Mouse (Mus musculus) ES-E14 (cell line): Measurements from ENCODE around the gene Dst. TPM values are rescaled to one million over a fixed set of nuclear protein-coding genes. Genes with fewer than 3 reads are reported as not detected.
"Not testable (repeated sequence)": the region's sequence is repeated elsewhere in the genome, so short reads cannot be mapped to it uniquely, and the experiment has no call there.

Experiments
- DNase-seq: peaks from one replicate; pipeline ENCODE4 v3.0.0-alpha.2; 2013; ENCODE audit warnings: low read depth, low spot score
- H3K27ac ChIP-seq: 2 replicates; pipeline ENCODE4 v1.5.1; 2012; ENCODE audit warnings: low read depth, mild to moderate bottlenecking, low read length, moderate library complexity, mixed read lengths; ENCODE audit not compliant: poor library complexity, insufficient read depth, severe bottlenecking
- H3K36me3 ChIP-seq: 2 replicates; pipeline ENCODE4 v1.6.1; 2012; ENCODE audit warnings: mild to moderate bottlenecking, low read length, moderate library complexity, mixed read lengths; ENCODE audit not compliant: control insufficient read depth, poor library complexity, insufficient read depth, severe bottlenecking
- H3K4me1 ChIP-seq, 2 experiments: fragments of 150-350 bp in 1 of 2; sonication (generic) in 1 of 2; 2 replicates each; pipeline ENCODE4 v1.6.1; 2012; ENCODE audit warnings: low read length in 2 of 2, mild to moderate bottlenecking in 1 of 2, mixed read lengths in 1 of 2; ENCODE audit not compliant: control insufficient read depth in 2 of 2, insufficient read depth in 2 of 2, poor library complexity in 1 of 2
- H3K4me3 ChIP-seq, 2 experiments: fragments of 150-350 bp in 1 of 2; sonication (generic) in 1 of 2; 2 replicates each; pipeline ENCODE4 v1.5.1; 2012; ENCODE audit warnings: low read length in 2 of 2, low read depth in 1 of 2, mild to moderate bottlenecking in 1 of 2, mixed read lengths in 1 of 2; ENCODE audit not compliant: insufficient read depth in 1 of 2, poor library complexity in 1 of 2, severe bottlenecking in 1 of 2
- H3K9ac ChIP-seq: 2 replicates; pipeline ENCODE4 v1.6.1; 2012; ENCODE audit warnings: low read depth, mild to moderate bottlenecking, low read length, mixed read lengths; ENCODE audit not compliant: poor library complexity, insufficient read depth, severe bottlenecking
- H3K9me3 ChIP-seq: fragments of 150-350 bp; sonication (generic); 2 replicates; pipeline ENCODE4 v1.6.1; 2012; ENCODE audit warnings: low read depth, mild to moderate bottlenecking, low read length; ENCODE audit not compliant: control insufficient read depth, insufficient read depth
- CHD2 ChIP-seq: IDR thresholded peaks from 2 replicates; pipeline ENCODE4 v1.6.1; 2014; ENCODE audit warnings: mild to moderate bottlenecking, low read depth, low read length, inconsistent platforms
- HCFC1 ChIP-seq: IDR thresholded peaks from 2 replicates; pipeline ENCODE4 v1.6.1; 2012; ENCODE audit warnings: low read length, inconsistent platforms, borderline replicate concordance; ENCODE audit not compliant: insufficient read depth
- MAFK ChIP-seq: IDR thresholded peaks from 2 replicates; pipeline ENCODE4 v1.6.1; 2014; ENCODE audit warnings: mild to moderate bottlenecking, low read depth, low read length, inconsistent platforms; ENCODE audit not compliant: insufficient read depth
- ZC3H11A ChIP-seq: IDR thresholded peaks from 2 replicates; pipeline ENCODE4 v1.6.1; 2012; ENCODE audit warnings: low read depth, mild to moderate bottlenecking, inconsistent platforms, low read length, borderline replicate concordance
- ZNF384 ChIP-seq: IDR thresholded peaks from 2 replicates; pipeline ENCODE4 v1.6.1; 2012; ENCODE audit warnings: low read depth, low read length, inconsistent platforms
- in situ Hi-C, 2 experiments: fragments of 600-800 bp; cut with MboI; formaldehyde crosslinking; loops; one replicate each; pipeline ENCODE4 v1.15.1; 2025; ENCODE audit warnings: low sequenced_read_pairs in 2 of 2, inconsistent platforms in 1 of 2; ENCODE audit not compliant: unreplicated experiment in 2 of 2
- total RNA-seq: library from RNA; depleted of rRNA; stranded (reverse); fragments of 300-350 nt; gene quantifications from 2 replicates; pipeline ENCODE4 v1.2.3, GENCODE M21; 2012

Dst gene
- total RNA-seq, 1 experiment = 186 TPM

DNA sequence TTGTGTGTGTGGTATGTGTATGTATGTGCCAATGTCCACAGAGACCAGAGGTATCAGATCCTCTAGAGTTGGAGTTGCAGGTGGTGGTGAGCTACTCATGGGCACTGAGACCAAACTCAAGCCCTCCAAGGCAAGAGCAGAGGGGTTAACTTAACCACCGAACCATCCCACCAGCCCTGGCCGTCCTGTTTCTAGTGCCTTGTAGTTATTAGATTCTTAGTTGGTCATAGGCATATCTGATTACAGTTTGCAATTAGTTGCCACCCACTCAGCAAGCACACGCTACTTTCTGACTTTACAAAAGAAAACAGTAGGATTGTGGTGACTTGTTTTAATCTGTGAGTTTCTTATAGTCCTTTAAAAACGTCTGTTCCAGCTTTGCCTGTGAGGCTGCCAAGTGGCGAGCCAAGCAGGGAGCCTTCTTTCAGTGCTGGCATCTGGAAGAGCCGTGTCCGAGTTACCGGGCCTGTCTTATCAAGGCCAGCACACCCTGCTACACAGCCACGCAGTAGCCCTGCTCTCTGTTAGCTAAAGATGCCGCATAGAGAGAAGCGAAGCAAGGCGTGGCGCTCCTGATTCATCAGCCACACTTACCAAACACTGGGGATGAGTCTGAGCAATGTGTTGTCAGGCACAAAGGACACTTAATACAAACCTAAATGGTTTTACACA, 392.4 kb downstream of the Dst start:
- no peak overlapping the region for H3K27ac ChIP-seq
- H3K4me3 ChIP-seq = no peak overlapping the region
- TF ChIP-seq ZC3H11A (no peak), CHD2 (no peak), MAFK (no peak), ZNF384 (no peak), HCFC1 (no peak)
- H3K36me3 ChIP-seq = peaks cover 37% of the 10 kb centered on the region
- H3K4me1 ChIP-seq = peaks cover 0 to 3% of the 10 kb centered on the region in 2 experiments; a peak in 1 of 4 replicates
- no peaks in the 10 kb centered on the region for H3K9me3 ChIP-seq
- in situ Hi-C loops = no loop called here
- H3K9ac ChIP-seq = no peak overlapping the region
- DNase-seq = no peak

DNA sequence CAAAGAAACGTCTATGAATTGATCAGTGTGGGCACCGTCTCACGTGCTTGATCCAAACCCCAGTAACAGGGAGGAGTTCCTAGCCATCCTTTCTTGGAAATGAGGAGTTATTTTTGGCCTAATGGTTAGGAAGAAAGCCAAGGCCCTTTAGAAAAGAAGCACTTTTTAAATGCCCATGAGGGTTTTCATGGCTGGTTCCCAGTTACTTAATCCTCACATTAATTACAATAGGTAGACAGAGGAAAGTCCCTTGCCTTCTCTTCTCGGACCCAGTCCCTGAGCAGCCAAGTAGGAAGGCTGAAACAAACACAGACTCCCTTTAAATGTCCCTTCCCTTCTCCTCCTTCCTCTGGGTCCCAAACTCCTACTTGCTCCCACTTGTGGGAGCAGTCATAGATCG, 396.2 kb downstream of the Dst start:
- DNase-seq = no peak
- H3K9me3 ChIP-seq = no peaks in the 10 kb centered on the region
- no peak overlapping the region for H3K27ac ChIP-seq
- in situ Hi-C loops = no loop called here
- no peak for TF ChIP-seq ZC3H11A
- peaks cover 0 to 3% of the 10 kb centered on the region in 2 experiments; a peak in 1 of 4 replicates for H3K4me1 ChIP-seq
- no peak overlapping the region for H3K4me3 ChIP-seq
- H3K36me3 ChIP-seq = peaks cover 40% of the 10 kb centered on the region
- no peak overlapping the region for H3K9ac ChIP-seq

DNA sequence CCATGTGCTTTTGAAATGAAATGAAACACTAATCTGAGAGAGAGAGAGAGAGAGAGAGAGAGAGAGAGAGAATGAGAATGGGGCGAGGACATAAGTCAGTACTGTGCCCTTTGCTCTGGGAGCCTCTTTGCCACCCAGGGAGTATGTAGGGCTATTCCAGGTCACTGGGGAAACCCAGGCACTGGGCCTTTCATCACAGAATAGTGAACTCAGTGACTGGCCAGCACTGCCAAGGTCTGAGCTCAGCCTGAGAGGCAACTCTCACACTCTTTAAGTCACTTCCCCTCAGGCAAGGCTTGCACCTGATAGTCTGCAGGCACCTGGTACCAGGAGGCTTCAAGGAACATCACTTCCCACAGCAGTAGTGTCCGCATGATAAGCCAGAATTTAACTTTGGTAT, 398.7 kb downstream of the Dst start:
- H3K27ac ChIP-seq = no peak overlapping the region
- H3K9ac ChIP-seq = no peak overlapping the region
- peaks cover 32% of the 10 kb centered on the region for H3K36me3 ChIP-seq
- TF ChIP-seq ZC3H11A (no peak), HCFC1 (no peak), CHD2 (no peak), ZNF384 (no peak), MAFK (no peak)
- H3K9me3 ChIP-seq = no peaks in the 10 kb centered on the region
- no peak overlapping the region for H3K4me3 ChIP-seq
- DNase-seq = no peak
- in situ Hi-C loops = no loop called here
- peaks cover 0 to 3% of the 10 kb centered on the region in 2 experiments; a peak in 1 of 4 replicates for H3K4me1 ChIP-seq

DNA sequence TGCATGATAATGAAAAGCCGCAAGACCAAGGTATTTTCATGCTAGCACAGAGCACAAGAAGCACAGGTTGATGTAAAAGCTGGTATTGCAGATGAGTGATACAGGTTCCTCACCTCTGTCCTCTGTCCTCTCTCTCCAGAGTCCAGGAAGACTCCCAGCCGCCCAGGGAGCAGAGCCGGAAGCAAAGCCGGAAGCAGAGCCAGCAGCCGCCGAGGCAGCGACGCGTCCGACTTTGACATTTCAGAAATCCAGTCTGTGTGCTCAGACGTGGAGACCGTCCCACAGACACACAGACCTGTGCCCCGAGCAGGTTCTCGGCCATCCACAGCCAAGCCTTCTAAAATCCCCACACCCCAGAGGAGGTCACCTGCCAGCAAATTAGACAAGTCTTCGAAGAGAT, 399.2 kb downstream of the Dst start:
- Histone ChIP-seq H3K27ac (no peak overlapping the region), H3K36me3 (peaks cover 29% of the 10 kb centered on the region), H3K4me3 (no peak overlapping the region), H3K9me3 (no peaks in the 10 kb centered on the region), H3K4me1 (peaks cover 0 to 3% of the 10 kb centered on the region in 2 experiments; a peak in 1 of 4 replicates), H3K9ac (no peak overlapping the region)
- DNase-seq = no peak
- no peak for TF ChIP-seq HCFC1
- TF ChIP-seq CHD2 = no peak
- TF ChIP-seq MAFK = no peak
- TF ChIP-seq ZC3H11A = no peak
- TF ChIP-seq ZNF384 = no peak
- in situ Hi-C loops = no loop called here

- H3K4me3 ChIP-seq, H3K27ac ChIP-seq, in situ Hi-C loops, DNase-seq, H3K9ac ChIP-seq, H3K4me1 ChIP-seq, H3K9me3 ChIP-seq: not testable (repeated sequence)
- peaks cover 21% of the 10 kb centered on the region for H3K36me3 ChIP-seq
These were observed 400.8 kb downstream of the Dst start for GRCm38 (mm10) chr1:34308841-34309240.
